Mouse (Mus musculus): ENCODE data around the gene B4galt1. TPM values are rescaled to one million over a fixed set of nuclear protein-coding genes. Genes with fewer than 3 reads are reported as not detected.

B4galt1 gene
- polyA plus RNA-seq, 1 experiment from 2014 or later = 8.6 TPM

- no peak overlapping the region for H3K4me3 ChIP-seq
- no peak overlapping the region for H3K9ac ChIP-seq
- H3K27me3 ChIP-seq = no peaks in the 10 kb centered on the region
- 75% methylated on average over 13 of the region's 13 CpGs for WGBS
- no peaks in the 10 kb centered on the region for H3K36me3 ChIP-seq
- H3K9me3 ChIP-seq = no peaks in the 10 kb centered on the region
- H3K4me2 ChIP-seq = no peak overlapping the region
- no peak for ATAC-seq (ENCODE audit: low FRiP score, low read depth)
- no peak overlapping the region for H3K27ac ChIP-seq (replicated peaks)
- H3K4me1 ChIP-seq (replicated peaks) = peaks cover 3% of the 10 kb centered on the region; the same call in 1 of the 2 replicates
These were observed 14.9 kb upstream of the B4galt1 start for GRCm38 (mm10) chr4:40868554-40869232.

DNA sequence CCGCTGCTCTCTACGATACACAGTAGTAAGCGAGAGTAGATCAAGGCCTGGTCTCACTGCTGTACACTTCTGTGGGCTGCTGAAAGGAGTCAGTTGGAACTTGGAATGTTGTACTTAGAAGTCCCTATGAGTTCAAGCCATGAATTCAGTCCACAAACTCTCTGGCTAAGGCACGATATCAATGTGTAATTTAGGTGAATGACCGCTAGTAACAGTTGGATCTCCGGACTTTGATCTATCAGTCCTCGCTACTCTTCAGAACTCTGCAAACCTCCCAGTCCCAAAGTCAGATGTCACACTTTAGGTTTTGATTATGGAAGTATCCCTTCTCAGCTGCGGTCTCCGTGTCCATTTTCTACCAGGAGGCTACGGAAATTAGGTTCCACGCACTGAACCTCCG is 10.6 kb upstream of the B4galt1 start:
- H3K4me1 ChIP-seq (replicated peaks) = no peaks in the 10 kb centered on the region
- no peak overlapping the region for H3K4me3 ChIP-seq
- WGBS = 96% methylated on average over 12 of the region's 12 CpGs
- H3K9me3 ChIP-seq = no peaks in the 10 kb centered on the region
- H3K27ac ChIP-seq (replicated peaks) = no peak overlapping the region
- no peak for ATAC-seq (ENCODE audit: low FRiP score, low read depth)
- H3K27me3 ChIP-seq = no peaks in the 10 kb centered on the region
- H3K36me3 ChIP-seq = no peaks in the 10 kb centered on the region
- no peak overlapping the region for H3K4me2 ChIP-seq
- H3K9ac ChIP-seq = no peak overlapping the region

DNA sequence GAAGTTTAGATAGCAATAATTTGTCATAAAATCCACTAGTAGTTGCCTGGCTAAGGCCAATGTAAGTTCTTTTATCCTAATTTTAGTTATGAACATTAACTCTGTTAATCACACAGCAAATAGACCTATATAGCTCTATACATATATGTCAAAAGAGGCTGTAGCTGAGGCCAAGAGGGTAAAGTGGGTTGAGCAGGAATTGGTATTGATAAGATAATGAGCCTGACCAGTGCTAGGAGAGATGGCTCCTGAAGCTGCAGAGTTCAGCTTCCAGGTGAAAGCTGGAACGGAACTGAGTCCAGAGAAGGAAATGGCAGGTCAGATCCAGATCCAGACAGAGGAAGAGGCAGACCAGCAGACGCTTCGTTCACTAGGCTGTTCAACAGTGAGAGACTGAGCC is 9.5 kb upstream of the B4galt1 start:
- Histone ChIP-seq H3K4me2 (no peak overlapping the region), H3K4me1 (replicated peaks) (no peaks in the 10 kb centered on the region), H3K27ac (replicated peaks) (no peak overlapping the region), H3K9ac (no peak overlapping the region), H3K4me3 (no peak overlapping the region), H3K9me3 (no peaks in the 10 kb centered on the region), H3K36me3 (no peaks in the 10 kb centered on the region), H3K27me3 (no peaks in the 10 kb centered on the region)
- 93% methylated on average over 3 of the region's 3 CpGs for WGBS
- ATAC-seq (ENCODE audit: low FRiP score, low read depth) = no peak

- Histone ChIP-seq H3K9me3 (no peaks in the 10 kb centered on the region), H3K27ac (replicated peaks) (no peak overlapping the region), H3K9ac (no peak overlapping the region), H3K27me3 (no peaks in the 10 kb centered on the region), H3K4me2 (no peak overlapping the region), H3K4me3 (no peak overlapping the region), H3K36me3 (no peaks in the 10 kb centered on the region), H3K4me1 (replicated peaks) (no peaks in the 10 kb centered on the region)
- 83% methylated on average over 3 of the region's 3 CpGs for WGBS
- ATAC-seq (ENCODE audit: low FRiP score, low read depth) = no peak
These were observed 7.3 kb upstream of the B4galt1 start for GRCm38 (mm10) chr4:40861131-40861530.

- 81% methylated on average over 8 of the region's 8 CpGs for WGBS
- H3K27ac ChIP-seq (replicated peaks) = no peak overlapping the region
- no peak overlapping the region for H3K4me2 ChIP-seq
- ATAC-seq (ENCODE audit: low FRiP score, low read depth) = no peak
- no peak overlapping the region for H3K9ac ChIP-seq
- no peaks in the 10 kb centered on the region for H3K9me3 ChIP-seq
- peaks cover 13% of the 10 kb centered on the region for H3K4me1 ChIP-seq (replicated peaks)
- no peaks in the 10 kb centered on the region for H3K27me3 ChIP-seq
- no peaks in the 10 kb centered on the region for H3K36me3 ChIP-seq
- H3K4me3 ChIP-seq = no peak overlapping the region
These were observed 4.1 kb upstream of the B4galt1 start for GRCm38 (mm10) chr4:40857824-40858346.

- Histone ChIP-seq H3K4me2 (no peak overlapping the region), H3K36me3 (no peaks in the 10 kb centered on the region), H3K4me1 (replicated peaks) (peaks cover 26% of the 10 kb centered on the region), H3K4me3 (no peak overlapping the region), H3K9ac (no peak overlapping the region), H3K9me3 (no peaks in the 10 kb centered on the region), H3K27me3 (no peaks in the 10 kb centered on the region), H3K27ac (replicated peaks) (no peak overlapping the region)
- ATAC-seq (ENCODE audit: low FRiP score, low read depth) = no peak
- 74% methylated on average over 6 of the region's 6 CpGs for WGBS
These were observed 2.8 kb upstream of the B4galt1 start for GRCm38 (mm10) chr4:40856571-40856970.

- no peak; the same call in 1 of the 2 replicates for ATAC-seq (ENCODE audit: low FRiP score, low read depth)
- Histone ChIP-seq H3K27me3 (no peaks in the 10 kb centered on the region), H3K9me3 (no peaks in the 10 kb centered on the region), H3K36me3 (no peaks in the 10 kb centered on the region), H3K27ac (replicated peaks) (peak overlapping the region; percentile 87), H3K4me3 (peak overlapping the region; percentile 74), H3K9ac (peak overlapping the region; percentile 52), H3K4me2 (peak overlapping the region; percentile 69), H3K4me1 (replicated peaks) (peaks cover 41% of the 10 kb centered on the region)
- 14% methylated on average over 18 of the region's 18 CpGs for WGBS
These were observed 655 bp upstream of the B4galt1 start for GRCm38 (mm10) chr4:40854387-40854933.

GRCm38 (mm10) chr4:40852861-40853564 is 792 bp downstream of the B4galt1 start:
- Histone ChIP-seq H3K36me3 (no peaks in the 10 kb centered on the region), H3K27me3 (no peaks in the 10 kb centered on the region), H3K4me3 (peak overlapping the region; percentile 74), H3K9ac (peak overlapping the region; percentile 72), H3K4me2 (peak overlapping the region; percentile 69), H3K4me1 (replicated peaks) (peaks cover 47% of the 10 kb centered on the region), H3K9me3 (no peaks in the 10 kb centered on the region), H3K27ac (replicated peaks) (peak overlapping the region; percentile 87)
- ATAC-seq (ENCODE audit: low FRiP score, low read depth) = peak; percentile 1; the same call in 1 of the 2 replicates
- WGBS = 1% methylated on average over 20 of the region's 20 CpGs

- peak overlapping the region; percentile 72 for H3K9ac ChIP-seq
- no peak for ATAC-seq (ENCODE audit: low FRiP score, low read depth)
These were observed 1.5 kb downstream of the B4galt1 start for GRCm38 (mm10) chr4:40852249-40852781.

GRCm38 (mm10) chr4:40851763-40852248 is 2.0 kb downstream of the B4galt1 start:
- Histone ChIP-seq H3K9me3 (no peaks in the 10 kb centered on the region), H3K27me3 (no peaks in the 10 kb centered on the region), H3K4me1 (replicated peaks) (peaks cover 47% of the 10 kb centered on the region), H3K36me3 (no peaks in the 10 kb centered on the region), H3K9ac (no peak overlapping the region), H3K4me2 (peak overlapping the region; percentile 69), H3K4me3 (peak overlapping the region; percentile 74), H3K27ac (replicated peaks) (no peak overlapping the region)
- 75% methylated on average over 4 of the region's 4 CpGs for WGBS
- no peak for ATAC-seq (ENCODE audit: low FRiP score, low read depth)

More at GRCm38 (mm10) chr4:40852249-40852781, 1.5 kb downstream of the B4galt1 start:
- peak overlapping the region; percentile 69 for H3K4me2 ChIP-seq
- H3K4me3 ChIP-seq = peak overlapping the region; percentile 74
- H3K9me3 ChIP-seq = no peaks in the 10 kb centered on the region
- peaks cover 47% of the 10 kb centered on the region for H3K4me1 ChIP-seq (replicated peaks)
- no peaks in the 10 kb centered on the region for H3K36me3 ChIP-seq
- WGBS = 37% methylated on average over 5 of the region's 5 CpGs
- no peaks in the 10 kb centered on the region for H3K27me3 ChIP-seq
- no peak overlapping the region for H3K27ac ChIP-seq (replicated peaks)

GRCm38 (mm10) chr4:40851031-40851762 is 2.6 kb downstream of the B4galt1 start:
- no peak overlapping the region for H3K9ac ChIP-seq
- no peaks in the 10 kb centered on the region for H3K9me3 ChIP-seq
- WGBS = 79% methylated on average over 6 of the region's 6 CpGs
- H3K4me3 ChIP-seq = no peak overlapping the region; the same call in 1 of the 2 replicates
- peaks cover 47% of the 10 kb centered on the region for H3K4me1 ChIP-seq (replicated peaks)
- peak overlapping the region; percentile 69 for H3K4me2 ChIP-seq
- no peaks in the 10 kb centered on the region for H3K36me3 ChIP-seq
- no peak for ATAC-seq (ENCODE audit: low FRiP score, low read depth)
- no peaks in the 10 kb centered on the region for H3K27me3 ChIP-seq
- H3K27ac ChIP-seq (replicated peaks) = no peak overlapping the region

All from hindbrain, embryonic 15.5 days (tissue).